Mouse (Mus musculus) mature B cell (primary cell): Measurements from ENCODE around the gene Hdgf.
"Not testable (repeated sequence)": the region's sequence is repeated elsewhere in the genome, so short reads cannot be mapped to it uniquely, and the experiment has no call there.

Experiments
- in situ Hi-C: fragments of 300-500 bp; cut with MboI; formaldehyde crosslinking; loops from 2 replicates; pipeline ENCODE4 v1.14.3; 2019

Gene Hdgf

GRCm38 (mm10) chr3:87905880-87906485 lies at the start of gene Hdgf:
Gene Hdgf (plus strand): TSS chr3:87906321.
- in situ Hi-C loops, result no loop called here

GRCm38 (mm10) chr3:87857666-87858065 lies 48.5 kb upstream of the Hdgf start:
- in situ Hi-C loops, result no loop called here

DNA sequence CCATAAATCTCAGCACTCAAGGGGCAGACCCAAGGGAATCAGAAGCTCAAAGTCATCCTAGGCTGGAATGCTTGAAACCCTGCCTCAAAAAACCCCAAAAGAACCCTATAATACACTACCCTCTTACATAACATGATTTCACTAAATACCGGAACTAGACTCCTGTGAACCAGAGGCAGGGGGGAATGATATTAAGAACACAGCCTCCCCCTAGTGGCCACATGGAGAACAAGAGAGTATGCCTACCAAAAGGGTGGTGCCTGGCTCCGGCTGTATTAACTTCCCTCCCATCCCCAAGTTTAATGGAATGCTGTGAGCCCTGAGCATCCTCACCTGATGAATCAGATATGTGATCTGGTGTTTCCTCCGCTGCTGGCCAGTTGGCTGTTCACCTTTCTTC lies 46.3 kb upstream of the Hdgf start:
- in situ Hi-C loops, result no loop called here

DNA sequence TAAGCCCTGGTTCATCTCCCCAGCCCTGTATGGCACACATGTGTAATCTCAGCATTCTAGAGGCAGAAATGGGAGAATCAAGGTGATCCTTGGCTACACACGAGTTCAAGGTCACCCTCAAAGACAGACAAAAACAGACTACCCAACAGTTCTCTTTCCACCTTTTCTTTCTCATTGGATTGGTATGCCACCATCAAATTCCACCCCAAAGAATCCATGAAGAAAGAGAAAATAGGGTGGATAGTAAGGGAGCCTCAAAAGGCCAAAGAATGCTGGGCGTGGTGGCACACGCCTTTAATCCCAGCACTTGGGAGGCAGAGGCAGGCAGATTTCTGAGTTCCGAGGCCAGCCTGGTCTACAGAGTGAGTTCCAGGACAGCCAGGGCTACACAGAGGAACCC lies 42.0 kb upstream of the Hdgf start:
- in situ Hi-C loops, result not testable (repeated sequence)

GRCm38 (mm10) chr3:87877730-87878129 lies 28.4 kb upstream of the Hdgf start:
- in situ Hi-C loops, result no loop called here

- in situ Hi-C loops, result no loop called here
Measured at GRCm38 (mm10) chr3:87884291-87884690, 21.8 kb upstream of the Hdgf start.

DNA sequence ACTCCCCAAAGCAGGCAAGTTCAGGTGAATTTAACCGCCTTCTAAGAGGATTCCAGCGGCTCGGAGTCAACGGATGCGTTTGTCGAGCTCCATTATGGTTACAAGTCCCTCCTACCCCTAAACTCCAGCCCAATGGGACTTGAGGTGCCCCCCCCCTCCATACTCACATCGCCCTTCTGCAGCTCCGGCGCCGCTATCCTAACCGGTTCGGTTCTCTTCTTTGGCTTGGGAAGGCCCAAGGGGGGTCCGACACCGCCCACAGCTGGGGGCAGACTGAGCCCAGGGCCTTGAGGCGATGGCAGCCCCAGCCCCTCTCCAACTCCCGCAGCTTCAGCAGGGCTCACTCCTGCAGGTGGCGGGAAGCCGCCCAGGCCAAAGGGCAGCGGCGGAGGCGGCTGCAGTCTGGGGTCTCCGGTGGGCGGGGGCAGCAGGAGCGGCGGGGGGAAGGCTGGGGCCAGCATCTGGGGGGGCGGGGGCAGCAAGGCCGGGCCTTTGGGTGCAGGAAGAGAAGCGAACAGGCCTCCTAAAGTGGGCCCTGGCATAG lies 21.3 kb upstream of the Hdgf start:
- in situ Hi-C loops, result no loop called here

DNA sequence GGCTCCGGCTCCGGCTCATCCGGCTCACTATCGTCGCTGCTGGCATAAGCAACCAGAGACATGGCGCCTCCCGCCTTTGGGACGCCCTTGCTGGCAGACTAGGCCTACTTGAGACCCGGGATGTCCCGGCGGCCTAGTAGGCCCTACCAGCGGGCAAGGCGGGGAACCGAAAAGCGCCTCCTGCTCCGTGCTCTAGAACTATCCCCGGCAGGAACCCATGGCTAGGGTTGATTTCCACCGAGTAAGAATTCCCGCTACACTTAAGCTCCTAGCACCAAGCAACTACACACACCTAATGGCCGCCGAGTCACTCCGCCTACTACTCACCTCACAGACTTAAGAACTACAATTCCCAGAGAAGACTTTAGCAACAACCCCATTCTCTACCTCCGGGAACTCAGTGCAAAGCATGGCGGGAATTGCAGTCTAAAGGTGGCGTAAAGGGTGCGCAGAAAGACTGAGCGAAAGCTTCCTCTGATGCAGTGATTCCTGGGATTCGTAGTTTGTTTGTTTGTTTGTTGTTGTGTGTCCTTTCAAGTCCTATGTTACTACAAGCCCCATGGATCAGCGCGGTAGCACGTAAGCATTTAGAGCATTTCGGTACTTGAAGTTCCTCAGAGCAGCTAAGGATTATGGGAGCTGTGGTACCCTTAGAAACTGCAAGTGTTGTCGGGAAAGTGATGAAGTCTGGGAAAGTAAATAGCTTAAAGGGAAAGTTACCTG lies 20.7 kb upstream of the Hdgf start, which contains the start of gene Prcc:
Gene Prcc, minus strand, starts transcription at position 328 of the 723 bp plus-strand sequence.
- in situ Hi-C loops, result no loop called here

GRCm38 (mm10) chr3:87886004-87886365 lies 20.1 kb upstream of the Hdgf start:
- in situ Hi-C loops, result no loop called here

- in situ Hi-C loops, result no loop called here
Measured at GRCm38 (mm10) chr3:87886416-87886815, 19.7 kb upstream of the Hdgf start.

- in situ Hi-C loops, result not testable (repeated sequence)
Measured at GRCm38 (mm10) chr3:87887400-87887799, 18.7 kb upstream of the Hdgf start.

DNA sequence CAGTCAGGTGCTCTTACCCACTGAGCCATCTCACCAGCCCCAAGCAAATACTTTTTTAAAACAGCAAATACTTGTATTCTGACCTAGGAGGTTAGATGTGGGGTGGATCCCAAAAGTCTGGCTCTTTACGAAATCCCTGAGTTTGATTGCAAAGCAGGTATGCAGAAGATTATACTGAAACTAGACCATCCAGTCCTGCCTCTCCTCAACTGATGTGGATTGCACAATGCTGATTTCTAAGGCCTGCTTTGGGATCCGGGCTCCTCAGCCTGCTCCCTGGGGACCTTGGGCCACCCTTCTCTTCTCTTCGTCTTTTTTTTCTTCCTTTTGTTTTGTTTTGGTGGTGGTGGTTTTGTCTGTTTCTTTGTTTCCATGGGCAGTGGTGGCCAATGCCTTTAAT lies 14.6 kb upstream of the Hdgf start:
- in situ Hi-C loops, result no loop called here

- in situ Hi-C loops, result no loop called here
Measured at GRCm38 (mm10) chr3:87893367-87893905, 12.7 kb upstream of the Hdgf start.

DNA sequence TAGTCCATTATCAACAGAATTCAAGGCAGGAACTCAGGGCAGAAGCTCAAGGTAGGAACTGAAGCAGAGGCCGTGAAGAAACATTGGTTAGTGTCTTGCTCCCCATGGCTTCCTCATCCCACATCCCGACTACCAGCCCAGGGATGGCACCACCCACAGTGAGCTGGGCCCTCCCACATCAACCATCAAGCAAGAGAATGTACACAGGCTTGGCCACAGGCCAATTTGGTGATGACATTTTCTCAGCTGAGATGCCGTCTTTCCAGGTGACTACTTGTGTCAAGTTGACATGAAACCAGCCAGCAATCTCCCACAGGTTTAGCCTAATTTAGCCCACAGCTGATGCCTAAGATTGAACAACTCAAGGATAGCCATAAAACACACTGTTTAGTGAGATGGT lies 6.9 kb upstream of the Hdgf start:
- in situ Hi-C loops, result no loop called here

DNA sequence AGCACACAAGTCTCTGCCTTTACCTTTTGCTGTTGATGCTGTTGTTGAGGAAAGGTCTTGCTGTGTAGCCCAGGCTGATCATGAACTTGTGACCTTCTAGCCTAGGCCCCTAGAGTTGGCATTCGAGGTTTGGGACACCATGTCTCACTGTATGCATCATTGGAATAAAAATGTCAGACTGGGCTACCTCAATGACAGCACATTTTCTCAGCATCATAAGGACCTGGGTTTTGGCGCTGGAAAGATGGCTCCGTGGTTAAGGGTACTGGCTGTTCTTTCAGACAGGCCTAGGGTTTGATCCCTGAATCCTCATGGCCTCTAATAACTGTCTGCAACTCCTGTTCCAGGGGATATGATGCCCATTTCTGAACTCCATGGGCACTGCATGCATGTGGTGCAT lies 6.3 kb upstream of the Hdgf start:
- in situ Hi-C loops, result no loop called here

GRCm38 (mm10) chr3:87901036-87901624 lies 5.0 kb upstream of the Hdgf start:
- in situ Hi-C loops, result no loop called here

GRCm38 (mm10) chr3:87901959-87902358 lies 4.2 kb upstream of the Hdgf start:
- in situ Hi-C loops, result not testable (repeated sequence)

DNA sequence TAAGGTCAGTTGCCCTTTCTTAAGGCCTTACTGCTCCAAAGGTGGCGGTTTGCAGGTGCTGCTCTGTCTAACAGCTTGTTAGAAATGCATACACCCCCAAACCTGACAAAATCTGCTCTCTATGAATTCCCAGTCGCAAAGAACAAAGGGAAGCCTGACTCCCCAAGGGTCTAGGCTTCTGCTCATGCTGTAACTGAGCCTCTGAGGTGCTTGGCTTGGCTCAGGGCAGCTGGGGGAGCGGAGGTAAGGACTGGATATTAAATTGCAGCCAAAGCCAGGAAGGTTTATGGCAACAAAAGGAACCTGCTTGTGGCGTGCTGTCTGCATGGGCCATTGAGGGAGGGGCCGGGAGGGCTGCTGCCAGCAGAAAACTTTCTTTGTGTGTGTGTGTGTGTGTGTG lies 2.3 kb upstream of the Hdgf start:
- in situ Hi-C loops, result no loop called here

DNA sequence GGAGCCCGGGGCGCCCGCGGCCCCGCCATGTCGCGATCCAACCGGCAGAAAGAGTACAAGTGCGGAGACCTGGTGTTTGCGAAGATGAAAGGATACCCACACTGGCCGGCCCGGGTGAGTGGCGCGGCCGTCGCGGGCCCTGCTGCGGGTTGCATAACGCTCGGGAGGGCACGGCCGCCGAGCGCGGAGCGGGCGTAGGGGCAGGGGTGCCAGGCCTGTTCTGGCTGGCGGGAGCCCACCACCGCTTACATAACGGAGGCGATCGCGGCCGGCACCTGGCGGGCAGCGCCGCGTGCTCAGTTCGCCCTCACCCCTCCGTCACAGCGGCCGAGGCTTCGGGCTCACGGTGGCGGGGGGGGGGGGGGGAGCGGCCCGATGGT lies 470 bp downstream of the Hdgf start:
- in situ Hi-C loops, result no loop called here

DNA sequence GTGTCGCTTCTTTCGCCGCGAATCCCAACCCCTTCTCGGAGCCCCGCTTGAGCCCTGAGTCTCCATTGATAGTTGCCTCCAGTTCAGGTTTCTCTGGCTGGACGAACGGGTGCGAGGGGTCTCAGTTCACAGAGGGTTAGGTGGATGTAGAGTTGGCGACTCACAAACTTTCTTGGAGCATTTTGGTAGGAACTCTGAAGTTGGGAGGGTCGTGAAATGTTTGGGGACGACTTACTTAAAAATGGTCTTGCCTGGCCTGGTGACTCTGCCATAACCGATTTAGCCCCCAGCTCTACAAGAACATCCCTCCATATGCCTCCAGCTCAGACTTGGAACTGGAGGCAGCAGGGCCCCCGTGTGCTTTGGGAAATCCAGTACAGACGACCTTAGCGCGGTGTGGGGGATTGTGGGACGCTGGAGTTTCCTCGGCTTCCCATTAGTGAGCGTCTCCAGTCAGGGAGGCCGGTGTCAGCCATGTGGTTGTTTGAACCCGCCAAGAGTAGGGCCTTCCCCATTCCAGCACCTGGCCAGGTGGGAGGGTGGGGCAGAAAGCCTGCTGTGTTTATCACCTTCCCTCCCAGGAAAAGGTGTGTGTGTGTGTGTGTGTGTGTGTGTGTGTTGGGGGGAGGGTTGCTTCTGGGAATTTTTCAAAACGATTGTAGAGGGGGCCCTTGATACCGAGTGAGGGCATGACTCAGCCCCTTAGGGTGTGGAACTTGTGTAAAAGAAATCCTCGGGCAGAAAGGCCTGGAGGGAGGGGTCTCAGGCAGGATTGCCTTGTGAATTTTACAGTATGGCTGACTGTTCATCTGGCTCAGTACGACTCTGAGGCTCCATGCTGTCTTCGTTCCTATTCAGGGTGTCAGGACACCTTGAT lies 1.1 kb downstream of the Hdgf start:
- in situ Hi-C loops, result no loop called here

DNA sequence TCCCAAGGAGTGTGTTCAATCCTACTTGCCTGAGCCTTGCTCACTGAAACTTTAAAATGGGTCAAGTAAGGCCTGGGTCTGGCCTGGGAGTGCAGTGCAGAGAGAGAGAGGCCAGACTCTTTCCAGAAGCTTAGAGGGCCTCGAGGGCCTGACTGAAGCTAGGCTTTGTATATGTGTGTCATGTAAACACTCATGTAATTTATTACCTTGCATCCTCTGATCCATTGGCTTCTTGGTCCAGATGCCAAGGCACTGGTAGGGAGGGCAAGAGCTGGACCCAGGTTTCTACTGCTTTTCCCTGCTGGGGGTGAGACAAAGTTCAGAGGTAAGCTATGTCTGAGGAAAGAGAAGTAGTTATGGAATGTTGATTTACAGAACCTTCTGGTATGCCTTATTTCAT lies 1.8 kb downstream of the Hdgf start:
- in situ Hi-C loops, result no loop called here

- in situ Hi-C loops, result no loop called here
Measured at GRCm38 (mm10) chr3:87909381-87909780, 3.3 kb downstream of the Hdgf start.
